Mouse (Mus musculus): ENCODE results near the gene Plekha4. TPM values are rescaled to one million over a fixed set of nuclear protein-coding genes. Genes with fewer than 3 reads are reported as not detected.

Gene Plekha4
- polyA plus RNA-seq, 1 experiment from 2014 or later = 7.9 TPM

DNA sequence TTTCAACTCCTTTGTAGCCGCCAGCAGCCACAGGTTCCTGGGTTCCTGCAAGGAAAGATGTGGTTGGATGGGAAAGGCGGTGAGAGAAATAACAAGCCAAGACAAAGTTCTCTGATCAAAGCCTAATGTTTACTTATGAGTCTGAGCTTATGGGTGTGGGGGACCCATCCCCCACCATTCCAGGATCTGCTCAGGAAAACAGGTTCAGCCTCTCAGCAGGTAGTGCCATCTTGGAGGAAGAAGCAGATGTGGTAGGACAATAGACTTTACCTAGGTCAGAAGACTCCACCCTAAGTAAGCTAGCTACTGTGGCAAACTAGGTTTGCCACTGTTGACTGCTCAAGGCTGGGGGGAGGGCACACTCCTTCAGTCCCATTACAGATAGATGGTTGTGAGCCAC, 38.7 kb downstream of the Plekha4 start:
- WGBS = 81% methylated on average over 2 of the region's 2 CpGs
- no peak overlapping the region for H3K9ac ChIP-seq

GRCm38 (mm10) chr7:45565446-45565845, 39.3 kb downstream of the Plekha4 start:
- Histone ChIP-seq H3K4me3 (no peak overlapping the region), H3K9me3 (no peaks in the 10 kb centered on the region), H3K4me1 (replicated peaks) (peaks cover 27% of the 10 kb centered on the region), H3K9ac (0 out of 2 replicates have a peak overlapping the region, but pooled peaks have one; percentile 31), H3K27me3 (peaks cover 4% of the 10 kb centered on the region), H3K4me2 (no peak overlapping the region), H3K27ac (replicated peaks) (no peak overlapping the region), H3K36me3 (no peaks in the 10 kb centered on the region)
- 90% methylated on average over 9 of the region's 9 CpGs for WGBS
- ATAC-seq (ENCODE audit: low read depth) = no peak

More for the DNA sequence above, 38.7 kb downstream of the Plekha4 start:
- no peaks in the 10 kb centered on the region for H3K36me3 ChIP-seq
- no peaks in the 10 kb centered on the region for H3K9me3 ChIP-seq
- H3K4me3 ChIP-seq = no peak overlapping the region
- peaks cover 24% of the 10 kb centered on the region for H3K4me1 ChIP-seq (replicated peaks)
- no peak for ATAC-seq (ENCODE audit: low read depth)
- no peak overlapping the region for H3K27ac ChIP-seq (replicated peaks)
- peaks cover 4% of the 10 kb centered on the region for H3K27me3 ChIP-seq
- H3K4me2 ChIP-seq = no peak overlapping the region

- Histone ChIP-seq H3K4me2 (peak overlapping the region; percentile 75), H3K27me3 (no peaks in the 10 kb centered on the region; the same call in 1 of the 2 replicates), H3K4me3 (no peak overlapping the region; the same call in 1 of the 2 replicates), H3K36me3 (no peaks in the 10 kb centered on the region), H3K9me3 (no peaks in the 10 kb centered on the region), H3K9ac (0 out of 2 replicates have a peak overlapping the region, but pooled peaks have one; percentile 62), H3K27ac (replicated peaks) (peak overlapping the region; percentile 61; the same call in 1 of the 2 replicates), H3K4me1 (replicated peaks) (peaks cover 36% of the 10 kb centered on the region)
- WGBS = 73% methylated on average over 8 of the region's 8 CpGs
- ATAC-seq (ENCODE audit: low read depth) = no peak
Measured at GRCm38 (mm10) chr7:45567112-45567779, 41.1 kb downstream of the Plekha4 start.

- no peaks in the 10 kb centered on the region for H3K9me3 ChIP-seq
- H3K9ac ChIP-seq = peak overlapping the region; percentile 62
- H3K36me3 ChIP-seq = no peaks in the 10 kb centered on the region
- ATAC-seq (ENCODE audit: low read depth) = peak; percentile 92
- H3K4me1 ChIP-seq (replicated peaks) = peaks cover 35% of the 10 kb centered on the region
- no peaks in the 10 kb centered on the region; the same call in 1 of the 2 replicates for H3K27me3 ChIP-seq
- peak overlapping the region; percentile 44 for H3K4me3 ChIP-seq
- peak overlapping the region; percentile 69 for H3K27ac ChIP-seq (replicated peaks)
- WGBS = 2% methylated on average over 24 of the region's 24 CpGs
- H3K4me2 ChIP-seq = peak overlapping the region; percentile 75
Measured at GRCm38 (mm10) chr7:45567780-45568516, 41.8 kb downstream of the Plekha4 start.

GRCm38 (mm10) chr7:45568601-45569473, 42.7 kb downstream of the Plekha4 start:
- Histone ChIP-seq H3K4me1 (replicated peaks) (peaks cover 35% of the 10 kb centered on the region), H3K27me3 (no peaks in the 10 kb centered on the region), H3K4me3 (peak overlapping the region; percentile 44), H3K4me2 (peak overlapping the region; percentile 75), H3K27ac (replicated peaks) (peak overlapping the region; percentile 69), H3K9ac (no peak overlapping the region), H3K9me3 (no peaks in the 10 kb centered on the region), H3K36me3 (no peaks in the 10 kb centered on the region)
- no peak for ATAC-seq (ENCODE audit: low read depth)
- WGBS = 79% methylated on average over 10 of the region's 10 CpGs

DNA sequence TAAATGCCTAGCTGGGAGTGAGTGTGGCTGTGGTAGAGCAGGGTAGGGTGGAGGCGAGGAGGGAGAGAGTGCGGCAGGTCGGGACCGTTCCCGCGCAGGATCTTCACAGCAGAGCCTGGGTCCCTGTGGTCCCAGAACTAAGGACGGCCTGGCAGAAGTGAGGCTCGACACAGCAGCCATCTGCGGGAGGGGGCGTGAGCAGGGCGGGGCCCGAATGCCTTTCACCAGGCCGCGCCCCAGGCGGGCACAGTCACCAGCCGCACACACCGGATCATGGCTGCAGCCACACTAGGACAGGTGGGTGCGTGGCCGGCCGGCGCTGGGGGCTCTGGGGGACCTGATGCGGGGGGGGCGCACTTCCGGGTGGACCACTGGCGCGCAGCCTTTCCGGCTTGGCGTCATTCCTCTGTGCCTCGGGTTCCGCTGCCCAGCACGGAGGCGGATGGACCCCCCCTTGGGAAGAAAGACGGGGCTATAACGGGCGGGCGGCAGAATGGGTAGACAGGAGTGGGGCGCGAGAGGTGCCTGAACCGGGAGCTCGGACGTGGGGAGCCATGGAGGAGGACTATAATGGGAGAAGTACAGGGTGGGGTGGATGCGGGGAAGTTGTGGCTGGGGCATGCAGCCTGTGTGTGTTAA, 44.1 kb downstream of the Plekha4 start, which contains the start of gene Bcat2:
TSS of gene Bcat2 (plus strand) at position 51 of the 639 bp plus-strand sequence.
- H3K9ac ChIP-seq = peak within 1 kb of the TSS; percentile 90
- peak within 1 kb of the TSS; percentile 70 for H3K4me2 ChIP-seq
- H3K27ac ChIP-seq (replicated peaks) = peak within 1 kb of the TSS; percentile 89
- WGBS = 3% methylated on average over 42 of the region's 42 CpGs
- peak within 1 kb of the TSS; percentile 69 for H3K4me3 ChIP-seq
- peak; percentile 61; the same call in 1 of the 2 replicates for ATAC-seq (ENCODE audit: low read depth)
- H3K27me3 ChIP-seq = no peaks in the 10 kb centered on the region
- peaks cover 35% of the 10 kb centered on the region for H3K4me1 ChIP-seq (replicated peaks)
- H3K9me3 ChIP-seq = no peaks in the 10 kb centered on the region
- H3K36me3 ChIP-seq = no peaks in the 10 kb centered on the region

DNA sequence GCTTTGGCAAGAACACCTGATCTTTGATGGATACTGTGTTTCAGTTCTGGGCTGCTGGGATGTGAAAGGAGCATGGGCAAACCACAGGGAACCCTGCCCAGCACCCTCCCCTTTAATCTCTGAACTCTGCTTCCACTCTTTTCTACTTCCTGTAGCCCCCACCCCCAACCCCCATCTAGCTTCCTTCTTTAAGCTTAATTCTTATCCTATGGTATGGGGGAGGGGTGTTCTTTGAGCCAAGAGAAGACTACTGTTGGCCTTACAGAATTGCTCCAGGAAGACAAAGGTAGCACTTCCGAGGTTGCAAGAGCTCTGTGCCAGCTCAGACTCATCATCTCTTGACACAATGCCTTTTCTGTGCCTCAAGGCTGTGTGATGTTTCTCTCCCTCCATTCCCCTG, 45.8 kb downstream of the Plekha4 start:
- H3K9me3 ChIP-seq = no peaks in the 10 kb centered on the region
- H3K4me1 ChIP-seq (replicated peaks) = peaks cover 35% of the 10 kb centered on the region
- H3K27me3 ChIP-seq = no peaks in the 10 kb centered on the region
- H3K27ac ChIP-seq (replicated peaks) = no peak overlapping the region
- no peak overlapping the region for H3K9ac ChIP-seq
- 56% methylated on average over 1 of the region's 1 CpGs for WGBS
- no peak overlapping the region for H3K4me3 ChIP-seq
- H3K36me3 ChIP-seq = peaks cover 14% of the 10 kb centered on the region
- H3K4me2 ChIP-seq = 0 out of 2 replicates have a peak overlapping the region, but pooled peaks have one; percentile 70
- ATAC-seq (ENCODE audit: low read depth) = no peak

GRCm38 (mm10) chr7:45573954-45574353, 47.8 kb downstream of the Plekha4 start:
- 86% methylated on average over 8 of the region's 8 CpGs for WGBS
- Histone ChIP-seq H3K36me3 (peaks cover 19% of the 10 kb centered on the region), H3K4me2 (no peak overlapping the region), H3K9ac (no peak overlapping the region), H3K4me1 (replicated peaks) (peaks cover 19% of the 10 kb centered on the region), H3K27me3 (no peaks in the 10 kb centered on the region), H3K4me3 (no peak overlapping the region), H3K27ac (replicated peaks) (no peak overlapping the region), H3K9me3 (no peaks in the 10 kb centered on the region)
- ATAC-seq (ENCODE audit: low read depth) = no peak

GRCm38 (mm10) chr7:45574472-45575379, 48.6 kb downstream of the Plekha4 start:
- 86% methylated on average over 15 of the region's 15 CpGs for WGBS
- 0 out of 2 replicates have a peak overlapping the region, but pooled peaks have one; percentile 26 for H3K9ac ChIP-seq
- no peak overlapping the region for H3K27ac ChIP-seq (replicated peaks)
- peaks cover 17% of the 10 kb centered on the region for H3K4me1 ChIP-seq (replicated peaks)
- no peak for ATAC-seq (ENCODE audit: low read depth)
- H3K4me3 ChIP-seq = no peak overlapping the region
- no peaks in the 10 kb centered on the region for H3K9me3 ChIP-seq
- H3K27me3 ChIP-seq = no peaks in the 10 kb centered on the region
- no peak overlapping the region for H3K4me2 ChIP-seq
- H3K36me3 ChIP-seq = peaks cover 19% of the 10 kb centered on the region

- no peak overlapping the region for H3K9ac ChIP-seq
- H3K4me1 ChIP-seq (replicated peaks) = peaks cover 4% of the 10 kb centered on the region; the same call in 1 of the 2 replicates
- H3K27me3 ChIP-seq = no peaks in the 10 kb centered on the region
- H3K4me2 ChIP-seq = no peak overlapping the region
- WGBS = 91% methylated on average over 6 of the region's 6 CpGs
- H3K9me3 ChIP-seq = no peaks in the 10 kb centered on the region
- no peak overlapping the region for H3K4me3 ChIP-seq
- H3K36me3 ChIP-seq = peaks cover 32% of the 10 kb centered on the region
- no peak for ATAC-seq (ENCODE audit: low read depth)
- no peak overlapping the region for H3K27ac ChIP-seq (replicated peaks)
Measured at GRCm38 (mm10) chr7:45585923-45586322, 59.8 kb downstream of the Plekha4 start.
